Mouse (Mus musculus): Measurements from ENCODE around the gene Ppp4r3b. TPM values are rescaled to one million over a fixed set of nuclear protein-coding genes. Genes with fewer than 3 reads are reported as not detected.

The Ppp4r3b gene
- polyA plus RNA-seq (2015; fragmentation: Nextera tagmentation; extraction: Ambion mirVana), result 85.4 and 90.7 TPM in 2 replicates

GRCm38 (mm10) chr11:29172563-29173124 is at the start of gene Ppp4r3b:
Gene Ppp4r3b, plus strand, starts transcription at chr11:29172890.
- Histone ChIP-seq H3K9ac (peak within 1 kb of the TSS; percentile 95), H3K4me2 (peak within 1 kb of the TSS; percentile 88), H3K27me3 (no peaks in the 10 kb centered on the region), H3K36me3 (no peaks in the 10 kb centered on the region), H3K27ac (peak within 1 kb of the TSS; percentile 97), H3K4me3 (peak within 1 kb of the TSS; percentile 95), H3K9me3 (no peaks in the 10 kb centered on the region), H3K4me1 (peaks cover 6% of the 10 kb centered on the region)
- under 1% methylated on average over 50 of the region's 50 CpGs for WGBS
- ATAC-seq (ENCODE audit: insufficient number of reproducible peaks, low FRiP score, low TSS enrichment, low read depth), result peak; percentile 97

DNA sequence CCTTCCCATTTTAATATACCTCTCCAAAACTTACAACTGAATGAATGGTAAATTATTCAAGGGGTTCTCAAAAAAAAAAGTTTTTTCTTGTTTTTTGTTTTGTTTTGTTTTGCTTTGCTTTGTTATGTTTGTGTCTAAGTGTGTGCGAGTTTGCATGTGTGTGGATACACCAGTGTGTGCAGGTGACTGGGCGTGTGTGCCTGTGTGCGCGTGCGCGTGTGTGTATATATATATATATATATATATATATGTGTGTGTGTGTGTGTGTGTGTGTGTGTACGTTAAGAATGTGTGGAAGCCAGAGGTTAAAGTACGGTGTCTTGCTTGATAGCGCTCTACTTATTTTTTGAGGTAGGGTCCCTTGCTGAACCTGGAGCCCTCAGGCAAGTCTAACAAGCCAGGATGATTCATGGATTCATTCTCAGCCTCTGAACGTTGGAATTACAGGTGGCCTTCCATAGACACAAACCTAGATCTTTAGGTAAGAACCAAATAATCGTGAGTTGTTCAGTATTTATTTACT is 42.8 kb upstream of the Ppp4r3b start:
- Histone ChIP-seq H3K9ac (no peak overlapping the region), H3K9me3 (no peaks in the 10 kb centered on the region), H3K27ac (no peak overlapping the region), H3K36me3 (peaks cover 15% of the 10 kb centered on the region), H3K4me2 (peak overlapping the region; percentile 67), H3K4me3 (peak overlapping the region; percentile 93), H3K27me3 (no peaks in the 10 kb centered on the region), H3K4me1 (peaks cover 4% of the 10 kb centered on the region; the same call in 1 of the 2 replicates)
- 54% methylated on average over 11 of the region's 11 CpGs for WGBS
- ATAC-seq (ENCODE audit: insufficient number of reproducible peaks, low FRiP score, low TSS enrichment, low read depth), result no peak

DNA sequence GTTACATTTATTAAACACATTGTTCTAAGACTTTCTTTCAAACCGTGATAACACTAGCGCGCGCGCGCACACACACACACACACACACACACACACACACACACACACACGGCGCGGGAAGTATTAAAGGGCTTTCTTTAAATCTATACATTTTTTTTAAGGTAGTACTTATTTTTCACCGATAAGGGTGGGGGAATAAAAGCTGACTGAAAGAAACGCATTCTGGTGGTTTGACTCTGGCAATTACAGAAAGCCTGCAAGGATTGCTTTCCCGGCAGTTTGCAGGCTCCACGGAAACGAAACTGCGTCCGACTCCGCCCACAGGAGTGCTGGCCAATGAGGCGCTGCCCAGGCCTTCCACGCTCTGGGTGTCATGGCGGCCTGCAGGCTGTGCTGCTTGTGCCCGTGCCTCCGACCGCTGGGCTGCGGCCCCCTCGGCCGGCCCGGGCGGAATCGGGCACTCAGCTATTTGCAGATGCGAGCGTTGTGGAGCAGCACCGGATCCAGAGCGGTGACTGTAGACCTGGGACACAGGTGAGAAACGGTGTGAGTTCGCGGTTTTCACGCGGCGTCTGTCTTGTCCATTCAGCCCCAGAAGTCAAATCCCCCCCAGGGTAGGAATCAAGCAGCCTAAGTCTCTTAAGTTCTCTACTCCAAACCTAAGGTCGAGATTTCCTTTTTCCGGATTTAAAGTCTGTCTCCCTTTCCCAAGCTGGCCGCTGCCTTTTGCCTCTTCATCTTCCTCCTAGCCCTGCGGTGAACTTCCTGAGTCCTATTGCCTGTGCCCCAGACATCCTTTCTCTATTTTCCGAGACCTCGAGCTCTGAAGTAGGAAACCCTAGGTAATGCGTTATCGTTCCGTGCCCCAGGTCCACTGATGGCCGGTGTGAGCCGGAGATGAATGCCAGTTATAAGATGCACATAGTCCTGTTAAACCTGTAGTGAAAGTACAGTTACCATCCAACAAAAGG is 42.0 kb upstream of the Ppp4r3b start, which contains the start of gene Pnpt1:
TSS of gene Pnpt1 (plus strand) at position 360 of the 971 bp plus-strand sequence.
- Histone ChIP-seq H3K4me3 (peak within 1 kb of the TSS; percentile 93), H3K9me3 (no peaks in the 10 kb centered on the region), H3K27ac (peak within 1 kb of the TSS; percentile 87), H3K27me3 (no peaks in the 10 kb centered on the region), H3K36me3 (peaks cover 15% of the 10 kb centered on the region), H3K9ac (peak within 1 kb of the TSS; percentile 71), H3K4me1 (peaks cover 4% of the 10 kb centered on the region; the same call in 1 of the 2 replicates), H3K4me2 (peak within 1 kb of the TSS; percentile 67)
- 5% methylated on average over 50 of the region's 50 CpGs for WGBS
- ATAC-seq (ENCODE audit: insufficient number of reproducible peaks, low FRiP score, low TSS enrichment, low read depth), result peak; percentile 96

DNA sequence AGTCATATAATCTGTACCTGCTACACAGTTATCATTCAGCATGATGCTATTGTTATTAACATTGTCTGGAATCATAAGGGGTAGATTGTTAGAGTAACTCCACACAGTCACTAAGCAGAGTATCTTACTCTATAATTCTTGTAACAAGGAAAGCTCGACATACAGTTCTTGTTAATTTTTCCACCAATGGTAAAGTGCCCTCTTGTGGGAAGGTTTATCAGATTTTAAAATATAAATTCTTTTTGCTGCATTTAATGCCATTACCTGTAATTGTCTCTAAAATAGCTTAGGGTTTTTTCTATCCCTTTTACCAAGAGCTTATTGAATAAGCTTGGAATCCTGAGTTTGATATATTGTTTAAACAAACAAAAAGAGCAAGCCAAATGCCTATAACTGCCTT is 32.0 kb upstream of the Ppp4r3b start:
- Histone ChIP-seq H3K9me3 (no peaks in the 10 kb centered on the region), H3K27me3 (no peaks in the 10 kb centered on the region), H3K4me1 (no peaks in the 10 kb centered on the region), H3K4me2 (no peak overlapping the region), H3K36me3 (peaks cover 24% of the 10 kb centered on the region), H3K4me3 (no peak overlapping the region), H3K9ac (no peak overlapping the region), H3K27ac (no peak overlapping the region)
- ATAC-seq (ENCODE audit: insufficient number of reproducible peaks, low FRiP score, low TSS enrichment, low read depth), result no peak
- WGBS, result 45% methylated on average over 1 of the region's 1 CpGs

- no peaks in the 10 kb centered on the region for H3K9me3 ChIP-seq
- no peak overlapping the region for H3K4me3 ChIP-seq
- no peak overlapping the region for H3K27ac ChIP-seq
- H3K4me1 ChIP-seq, result no peaks in the 10 kb centered on the region
- 86% methylated on average over 2 of the region's 2 CpGs for WGBS
- no peak overlapping the region for H3K4me2 ChIP-seq
- H3K27me3 ChIP-seq, result no peaks in the 10 kb centered on the region
- H3K9ac ChIP-seq, result no peak overlapping the region
- peaks cover 32% of the 10 kb centered on the region for H3K36me3 ChIP-seq
- no peak for ATAC-seq (ENCODE audit: insufficient number of reproducible peaks, low FRiP score, low TSS enrichment, low read depth)
These were observed 23.8 kb upstream of the Ppp4r3b start for GRCm38 (mm10) chr11:29148901-29149300.

DNA sequence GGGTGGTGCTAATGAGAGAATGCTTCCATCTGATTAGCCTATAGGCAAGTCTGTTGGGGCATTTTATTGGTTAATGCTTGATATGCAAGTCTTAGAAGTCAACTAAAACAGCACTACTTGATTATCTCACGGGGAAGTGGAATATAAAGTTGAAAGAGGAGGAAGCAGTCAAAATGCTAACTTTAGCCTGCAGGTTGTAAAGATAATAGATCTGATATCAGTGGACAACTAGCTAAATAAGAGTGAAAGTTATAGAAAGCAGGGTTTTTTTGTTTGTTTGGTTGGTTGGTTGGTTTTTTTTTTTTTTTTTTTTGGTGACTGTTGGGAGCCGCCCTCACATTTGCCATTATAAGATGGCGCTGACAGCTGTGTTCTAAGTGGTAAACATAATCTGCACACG is 9.1 kb upstream of the Ppp4r3b start:
- Histone ChIP-seq H3K9ac (no peak overlapping the region), H3K4me1 (no peaks in the 10 kb centered on the region), H3K27me3 (no peaks in the 10 kb centered on the region), H3K4me2 (no peak overlapping the region), H3K9me3 (no peaks in the 10 kb centered on the region), H3K4me3 (no peak overlapping the region), H3K36me3 (peaks cover 23% of the 10 kb centered on the region), H3K27ac (no peak overlapping the region)
- WGBS, result 84% methylated on average over 4 of the region's 4 CpGs
- no peak for ATAC-seq (ENCODE audit: insufficient number of reproducible peaks, low FRiP score, low TSS enrichment, low read depth)

- H3K4me3 ChIP-seq, result peak overlapping the region; percentile 95
- H3K27ac ChIP-seq, result peak overlapping the region; percentile 97
- H3K9ac ChIP-seq, result peak overlapping the region; percentile 56
- peaks cover 6% of the 10 kb centered on the region for H3K4me1 ChIP-seq
- ATAC-seq (ENCODE audit: insufficient number of reproducible peaks, low FRiP score, low TSS enrichment, low read depth), result no peak
- no peaks in the 10 kb centered on the region for H3K27me3 ChIP-seq
- peak overlapping the region; percentile 88 for H3K4me2 ChIP-seq
- H3K9me3 ChIP-seq, result no peaks in the 10 kb centered on the region
- WGBS, result under 1% methylated on average over 34 of the region's 34 CpGs
- H3K36me3 ChIP-seq, result no peaks in the 10 kb centered on the region
These were observed 715 bp upstream of the Ppp4r3b start for GRCm38 (mm10) chr11:29171959-29172391.

- H3K9ac ChIP-seq, result peak overlapping the region; percentile 95
- under 1% methylated on average over 38 of the region's 38 CpGs for WGBS
- no peaks in the 10 kb centered on the region for H3K27me3 ChIP-seq
- peak overlapping the region; percentile 63 for H3K4me2 ChIP-seq
- H3K4me3 ChIP-seq, result peak overlapping the region; percentile 95
- H3K9me3 ChIP-seq, result no peaks in the 10 kb centered on the region
- no peaks in the 10 kb centered on the region for H3K36me3 ChIP-seq
- peaks cover 6% of the 10 kb centered on the region for H3K4me1 ChIP-seq
- ATAC-seq (ENCODE audit: insufficient number of reproducible peaks, low FRiP score, low TSS enrichment, low read depth), result peak; percentile 63
- peak overlapping the region; percentile 97 for H3K27ac ChIP-seq
These were observed 488 bp downstream of the Ppp4r3b start for GRCm38 (mm10) chr11:29173125-29173631.

DNA sequence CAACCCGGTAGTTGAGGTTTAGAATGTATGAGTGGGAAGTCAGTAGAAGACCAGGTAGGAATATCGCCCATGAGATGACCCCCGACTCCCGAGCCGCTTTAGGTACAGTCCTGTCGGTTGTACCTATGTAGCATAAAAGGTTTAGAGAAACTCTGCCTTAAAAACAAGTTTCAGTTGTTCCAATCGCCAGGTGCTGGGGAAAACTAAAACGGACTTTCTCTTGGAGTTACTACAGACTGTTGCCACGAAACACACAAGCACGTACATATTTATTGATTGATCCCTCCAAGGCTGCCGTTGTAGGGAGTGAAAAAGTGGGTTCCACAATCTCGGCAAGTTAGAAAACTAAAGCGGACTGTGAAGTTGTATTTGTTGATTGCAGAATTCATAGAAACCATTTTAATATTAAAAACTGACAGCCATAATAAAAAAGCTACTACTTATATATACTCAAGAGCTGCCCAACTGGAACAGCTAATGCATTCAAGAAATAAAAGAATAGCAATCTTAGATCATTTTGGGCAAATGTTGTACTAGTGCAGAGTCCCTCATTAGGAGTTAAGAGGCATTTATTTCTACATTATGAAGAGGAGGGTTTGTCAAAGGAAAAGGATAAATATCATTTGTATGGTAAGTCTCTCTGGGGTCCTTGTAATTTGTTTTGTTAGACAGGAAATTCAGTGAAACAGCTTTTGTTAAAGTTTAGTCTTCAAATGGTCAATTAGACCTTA is 1.2 kb downstream of the Ppp4r3b start:
- Histone ChIP-seq H3K9ac (peak overlapping the region; percentile 95), H3K36me3 (no peaks in the 10 kb centered on the region), H3K4me1 (peaks cover 6% of the 10 kb centered on the region), H3K4me2 (peak overlapping the region; percentile 63), H3K9me3 (no peaks in the 10 kb centered on the region), H3K27ac (peak overlapping the region; percentile 97; the same call in 1 of the 2 replicates), H3K4me3 (peak overlapping the region; percentile 95), H3K27me3 (no peaks in the 10 kb centered on the region)
- ATAC-seq (ENCODE audit: insufficient number of reproducible peaks, low FRiP score, low TSS enrichment, low read depth), result no peak
- 3% methylated on average over 13 of the region's 13 CpGs for WGBS

DNA sequence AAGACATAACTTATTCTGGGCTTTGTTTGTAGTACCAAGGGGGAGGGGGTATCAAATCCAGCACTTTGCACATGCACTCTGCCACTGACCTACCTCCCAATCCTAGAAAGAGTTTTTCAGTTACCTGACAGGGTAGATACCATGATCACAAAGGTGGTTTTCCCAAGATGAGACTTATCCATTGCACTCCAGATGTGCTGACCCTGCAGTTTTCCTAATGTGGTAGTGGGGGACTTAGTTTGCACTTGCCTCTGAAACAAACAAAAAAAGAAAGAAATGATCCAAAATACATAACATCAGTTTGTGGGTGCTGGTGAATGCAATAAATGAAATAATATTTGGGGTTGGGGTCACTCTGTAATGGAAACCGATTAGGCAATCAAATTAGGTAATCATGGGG is 6.6 kb downstream of the Ppp4r3b start:
- WGBS, result 94% methylated on average over 1 of the region's 1 CpGs
- no peaks in the 10 kb centered on the region for H3K27me3 ChIP-seq

GRCm38 (mm10) chr11:29180657-29181056 is 8.0 kb downstream of the Ppp4r3b start:
- no peaks in the 10 kb centered on the region for H3K4me1 ChIP-seq
- no peak overlapping the region for H3K27ac ChIP-seq
- H3K4me3 ChIP-seq, result no peak overlapping the region
- WGBS, result 74% methylated on average over 3 of the region's 3 CpGs
- peaks cover 25% of the 10 kb centered on the region for H3K36me3 ChIP-seq
- no peaks in the 10 kb centered on the region for H3K9me3 ChIP-seq
- ATAC-seq (ENCODE audit: insufficient number of reproducible peaks, low FRiP score, low TSS enrichment, low read depth), result no peak
- H3K4me2 ChIP-seq, result no peak overlapping the region
- no peak overlapping the region for H3K9ac ChIP-seq
- H3K27me3 ChIP-seq, result no peaks in the 10 kb centered on the region

More for the DNA sequence above, 6.6 kb downstream of the Ppp4r3b start:
- H3K9ac ChIP-seq, result no peak overlapping the region
- H3K36me3 ChIP-seq, result peaks cover 14% of the 10 kb centered on the region
- H3K4me3 ChIP-seq, result no peak overlapping the region
- no peak overlapping the region for H3K27ac ChIP-seq
- no peaks in the 10 kb centered on the region for H3K4me1 ChIP-seq
- ATAC-seq (ENCODE audit: insufficient number of reproducible peaks, low FRiP score, low TSS enrichment, low read depth), result no peak
- H3K9me3 ChIP-seq, result no peaks in the 10 kb centered on the region
- H3K4me2 ChIP-seq, result no peak overlapping the region

All from limb, embryonic 15.5 days (tissue).